In genomic region chr11:102903654-102904053, GRCm38 (mm10) we compare ENCODE assay signal across 26 mouse cellular contexts. TPM values are rescaled to one million over a fixed set of nuclear protein-coding genes. Genes with fewer than 3 reads are reported as not detected.
"Had no signal": no experiment of that assay in that cellular context is flagged by ENCODE, and none has a peak within 500 bp of the region (broad histone marks: within the 10 kb centered on the region; RNA-seq: fewer than 3 reads in every experiment).

No protein-coding gene starts in this region.

- H3K9me3 ChIP-seq: kidney, embryonic 15.5 days; limb, embryonic 10.5 days; limb, embryonic 13.5 days; megakaryocyte, embryonic 14.5 days; midbrain, embryonic 15.5 days; neural tube, embryonic 13.5 days had no signal

- H3K27me3 ChIP-seq: midbrain, embryonic 15.5 days had no signal

- DNase-seq: kidney, adult 11 months; kidney, adult 8-10 months; kidney, postnatal 14 days; layer of hippocampus, adult 9-11 months; liver, postnatal 0 days; lung, embryonic 14.5 days; retina, postnatal 1 day; right cerebral cortex, postnatal 25 days; spleen, adult 18-20 months; thymus, adult 2 months; thymus, postnatal 14 days; thymus, postnatal 4 days had no signal

- H3K36me3 ChIP-seq: midbrain, embryonic 15.5 days had no signal

- H3K4me1 ChIP-seq: limb, embryonic 13.5 days; midbrain, embryonic 15.5 days had no signal

- H3K27ac ChIP-seq: kidney, embryonic 15.5 days; layer of hippocampus, adult 2 months; limb, embryonic 10.5 days; limb, embryonic 13.5 days; liver, embryonic 14.5 days; macrophage; midbrain, embryonic 15.5 days; neural tube, embryonic 13.5 days had no signal

- H3K4me2 ChIP-seq: kidney, embryonic 15.5 days; limb, embryonic 13.5 days; lung, embryonic 14.5 days; midbrain, embryonic 11.5 days; midbrain, embryonic 15.5 days; neural tube, embryonic 13.5 days had no signal

- H3K9ac ChIP-seq: kidney, embryonic 15.5 days; liver, embryonic 14.5 days; liver, postnatal 0 days; lung, embryonic 14.5 days; midbrain, embryonic 15.5 days; neural tube, embryonic 13.5 days had no signal

- H3K4me3 ChIP-seq: kidney, embryonic 15.5 days; layer of hippocampus, adult 2 months; limb, embryonic 10.5 days; limb, embryonic 13.5 days; megakaryocyte, embryonic 14.5 days; midbrain, embryonic 15.5 days; neural tube, embryonic 13.5 days had no signal

- ATAC-seq: liver, postnatal 0 days; lung, postnatal 0 days; midbrain, embryonic 15.5 days had no signal

RNA-seq across cellular contexts. Expression of gene Gfap, which starts 2.9 kb away (rescaled TPM):
- total RNA-seq: neutrophil, adult 5-6 weeks had no signal
- polyA plus RNA-seq: macrophage had no signal

RNA-seq across cellular contexts. Expression of gene Fam187a, which starts 18.7 kb away (rescaled TPM):
- total RNA-seq: liver, adult 2 months; neutrophil, adult 5-6 weeks had no signal
- polyA plus RNA-seq: kidney, embryonic 15.5 days; large intestine, adult 2 months; limb, embryonic 10.5 days; limb, embryonic 13.5 days; liver, adult 2 months; liver, postnatal 0 days; lung, embryonic 14.5 days; lung, postnatal 0 days; macrophage; midbrain, embryonic 15.5 days; neural tube, embryonic 13.5 days; thymus, adult 2 months had no signal

RNA-seq across cellular contexts. Expression of gene Kif18b, which starts 21.3 kb away (rescaled TPM):
- total RNA-seq: neutrophil, adult 5-6 weeks had no signal

RNA-seq across cellular contexts. Expression of gene Ccdc103, which starts 22.6 kb away (rescaled TPM):
- total RNA-seq: neutrophil, adult 5-6 weeks had no signal
- polyA plus RNA-seq: macrophage; thymus, adult 2 months had no signal
